Mouse (Mus musculus) adrenal gland, adult (tissue): Measurements from ENCODE around the gene Svs1.
"Not testable (repeated sequence)": the region's sequence is repeated elsewhere in the genome, so short reads cannot be mapped to it uniquely, and the experiment has no call there.

Experiments used
- DNase-seq, 2 experiments: peaks; one replicate each; pipeline ENCODE4 v3.0.0; 2022 to 2023; ENCODE audit warnings: low spot score in 1 of 2; ENCODE audit not compliant: inconsistent age in 2 of 2

Svs1 gene

GRCm38 (mm10) chr6:48986444-48986990 is at the start of gene Svs1:
Svs1 (plus strand) TSS chr6:48986861.
- peak; percentile 58 to 83 for DNase-seq

- DNase-seq = peak in 1 of 2 experiments; percentile 74
These were observed 37.1 kb upstream of the Svs1 start for GRCm38 (mm10) chr6:48949596-48949995.

GRCm38 (mm10) chr6:48950676-48951075 is 36.0 kb upstream of the Svs1 start:
- no peak for DNase-seq

GRCm38 (mm10) chr6:48951630-48952029 is 35.0 kb upstream of the Svs1 start:
- DNase-seq = no peak

GRCm38 (mm10) chr6:48953220-48953619 is 33.4 kb upstream of the Svs1 start:
- DNase-seq = peak in 1 of 2 experiments; percentile 79

GRCm38 (mm10) chr6:48954211-48954610 is 32.5 kb upstream of the Svs1 start:
- no peak for DNase-seq

- peak; percentile 52 to 90 for DNase-seq
These were observed 31.7 kb upstream of the Svs1 start for GRCm38 (mm10) chr6:48954946-48955345.

- no peak for DNase-seq
These were observed 29.9 kb upstream of the Svs1 start for GRCm38 (mm10) chr6:48956785-48957184.

GRCm38 (mm10) chr6:48958053-48958452 is 28.6 kb upstream of the Svs1 start:
- peak in 1 of 2 experiments; percentile 59 for DNase-seq

- not testable (repeated sequence) for DNase-seq
These were observed 27.5 kb upstream of the Svs1 start for GRCm38 (mm10) chr6:48959151-48959550.

GRCm38 (mm10) chr6:48966696-48967095 is 20.0 kb upstream of the Svs1 start:
- DNase-seq = not testable (repeated sequence)

- no peak for DNase-seq
These were observed 18.8 kb upstream of the Svs1 start for GRCm38 (mm10) chr6:48967868-48968267.

GRCm38 (mm10) chr6:48974663-48975062 is 12.0 kb upstream of the Svs1 start, which contains the start of gene Doxl2:
Doxl2 (plus strand) TSS chr6:48974963.
- peak in 1 of 2 experiments; percentile 68 for DNase-seq

- DNase-seq = peak in 1 of 2 experiments; percentile 61
These were observed 7.0 kb upstream of the Svs1 start for GRCm38 (mm10) chr6:48979616-48980015.

GRCm38 (mm10) chr6:48982305-48982704 is 4.4 kb upstream of the Svs1 start:
- DNase-seq = no peak

- DNase-seq = no peak
These were observed 3.3 kb downstream of the Svs1 start for GRCm38 (mm10) chr6:48989971-48990370.

- no peak for DNase-seq
These were observed 5.3 kb downstream of the Svs1 start for GRCm38 (mm10) chr6:48991991-48992390.

GRCm38 (mm10) chr6:48998186-48998585 is 11.5 kb downstream of the Svs1 start:
- peak; percentile 31 to 63 for DNase-seq

- peak; percentile 57 to 82 for DNase-seq
These were observed 12.1 kb downstream of the Svs1 start for GRCm38 (mm10) chr6:48998796-48999195.

GRCm38 (mm10) chr6:49003381-49003780 is 16.7 kb downstream of the Svs1 start:
- DNase-seq = peak in 1 of 2 experiments; percentile 65

- peak; percentile 52 to 85 for DNase-seq
These were observed 21.3 kb downstream of the Svs1 start for GRCm38 (mm10) chr6:49007981-49008380.

GRCm38 (mm10) chr6:49008420-49009160 is 21.9 kb downstream of the Svs1 start:
- no peak for DNase-seq
